Mouse (Mus musculus): ENCODE results near the gene Vamp1. TPM values are rescaled to one million over a fixed set of nuclear protein-coding genes. Genes with fewer than 3 reads are reported as not detected.

Vamp1 gene
- polyA plus RNA-seq, 1 experiment from 2014 or later: 6.1 TPM

GRCm38 (mm10) chr6:125190816-125191215 lies 24.5 kb upstream of the Vamp1 start:
- Histone ChIP-seq H3K9me3 (no peaks in the 10 kb centered on the region), H3K9ac (peak overlapping the region; percentile 80), H3K4me1 (peaks cover 21% of the 10 kb centered on the region), H3K27me3 (no peaks in the 10 kb centered on the region), H3K4me2 (replicated peaks) (peak overlapping the region; percentile 66), H3K4me3 (peak overlapping the region; percentile 73), H3K36me3 (peaks cover 60% of the 10 kb centered on the region), H3K27ac (peak overlapping the region; percentile 100; the same call in 1 of the 2 replicates)
- ATAC-seq (ENCODE audit: low FRiP score, low read depth): no peak

GRCm38 (mm10) chr6:125191332-125192015 lies 23.9 kb upstream of the Vamp1 start, which contains the start of the genes Ncapd2 and Mrpl51:
Gene Ncapd2, minus strand, starts transcription at chr6:125191701.
Gene Mrpl51, plus strand, starts transcription at chr6:125191801.
- H3K4me2 ChIP-seq (replicated peaks): peak within 1 kb of the TSS; percentile 91
- WGBS: under 1% methylated on average over 54 of the region's 54 CpGs
- peak; percentile 98 for ATAC-seq (ENCODE audit: low FRiP score, low read depth)
- H3K4me3 ChIP-seq: peak within 1 kb of the TSS; percentile 73
- no peaks in the 10 kb centered on the region for H3K9me3 ChIP-seq
- peaks cover 57% of the 10 kb centered on the region for H3K36me3 ChIP-seq
- peaks cover 21% of the 10 kb centered on the region for H3K4me1 ChIP-seq
- H3K27ac ChIP-seq: peak within 1 kb of the TSS; percentile 100
- no peaks in the 10 kb centered on the region for H3K27me3 ChIP-seq
- peak within 1 kb of the TSS; percentile 85 for H3K9ac ChIP-seq

GRCm38 (mm10) chr6:125192016-125192714 lies 23.2 kb upstream of the Vamp1 start:
- Histone ChIP-seq H3K27ac (peak overlapping the region; percentile 100), H3K9me3 (no peaks in the 10 kb centered on the region), H3K4me1 (peaks cover 21% of the 10 kb centered on the region), H3K36me3 (peaks cover 50% of the 10 kb centered on the region), H3K4me3 (peak overlapping the region; percentile 73), H3K4me2 (replicated peaks) (peak overlapping the region; percentile 91), H3K9ac (peak overlapping the region; percentile 85), H3K27me3 (no peaks in the 10 kb centered on the region)
- WGBS: under 1% methylated on average over 34 of the region's 34 CpGs
- peak; percentile 95 for ATAC-seq (ENCODE audit: low FRiP score, low read depth)

GRCm38 (mm10) chr6:125192841-125193240 lies 22.5 kb upstream of the Vamp1 start:
- no peak for ATAC-seq (ENCODE audit: low FRiP score, low read depth)
- Histone ChIP-seq H3K27ac (0 out of 2 replicates have a peak overlapping the region, but pooled peaks have one; percentile 100), H3K27me3 (no peaks in the 10 kb centered on the region)

GRCm38 (mm10) chr6:125193390-125193789 lies 22.0 kb upstream of the Vamp1 start:
- peaks cover 38% of the 10 kb centered on the region for H3K36me3 ChIP-seq
- peak overlapping the region; percentile 91 for H3K4me2 ChIP-seq (replicated peaks)
- H3K4me3 ChIP-seq: no peak overlapping the region
- no peaks in the 10 kb centered on the region for H3K9me3 ChIP-seq
- 71% methylated on average over 7 of the region's 7 CpGs for WGBS
- no peaks in the 10 kb centered on the region for H3K27me3 ChIP-seq
- no peak overlapping the region for H3K9ac ChIP-seq
- no peak overlapping the region for H3K27ac ChIP-seq
- peaks cover 21% of the 10 kb centered on the region for H3K4me1 ChIP-seq
- no peak for ATAC-seq (ENCODE audit: low FRiP score, low read depth)

More at GRCm38 (mm10) chr6:125192841-125193240, 22.5 kb upstream of the Vamp1 start:
- Histone ChIP-seq H3K9me3 (no peaks in the 10 kb centered on the region), H3K36me3 (peaks cover 43% of the 10 kb centered on the region), H3K4me2 (replicated peaks) (peak overlapping the region; percentile 91), H3K4me1 (peaks cover 21% of the 10 kb centered on the region), H3K4me3 (peak overlapping the region; percentile 73), H3K9ac (peak overlapping the region; percentile 85)
- WGBS: 38% methylated on average over 5 of the region's 5 CpGs

- H3K9ac ChIP-seq: no peak overlapping the region
- H3K9me3 ChIP-seq: no peaks in the 10 kb centered on the region
- no peaks in the 10 kb centered on the region for H3K27me3 ChIP-seq
- H3K4me1 ChIP-seq: peaks cover 12% of the 10 kb centered on the region
- ATAC-seq (ENCODE audit: low FRiP score, low read depth): no peak
- no peak overlapping the region for H3K4me3 ChIP-seq
- no peak overlapping the region for H3K4me2 ChIP-seq (replicated peaks)
- H3K36me3 ChIP-seq: peaks cover 29% of the 10 kb centered on the region
- 42% methylated on average over 1 of the region's 1 CpGs for WGBS
- no peak overlapping the region for H3K27ac ChIP-seq
These were observed 19.7 kb upstream of the Vamp1 start for GRCm38 (mm10) chr6:125195541-125196075.

- Histone ChIP-seq H3K9me3 (no peaks in the 10 kb centered on the region), H3K27me3 (no peaks in the 10 kb centered on the region), H3K9ac (no peak overlapping the region), H3K4me3 (no peak overlapping the region), H3K4me2 (replicated peaks) (no peak overlapping the region), H3K4me1 (peaks cover 12% of the 10 kb centered on the region), H3K36me3 (peaks cover 29% of the 10 kb centered on the region), H3K27ac (no peak overlapping the region)
- WGBS: 66% methylated on average over 3 of the region's 3 CpGs
- ATAC-seq (ENCODE audit: low FRiP score, low read depth): no peak
These were observed 19.1 kb upstream of the Vamp1 start for GRCm38 (mm10) chr6:125196301-125196700.

GRCm38 (mm10) chr6:125197166-125197565 lies 18.2 kb upstream of the Vamp1 start:
- no peak for ATAC-seq (ENCODE audit: low FRiP score, low read depth)
- no peaks in the 10 kb centered on the region for H3K9me3 ChIP-seq
- peaks cover 29% of the 10 kb centered on the region for H3K36me3 ChIP-seq
- H3K4me2 ChIP-seq (replicated peaks): no peak overlapping the region
- H3K9ac ChIP-seq: no peak overlapping the region
- H3K27ac ChIP-seq: no peak overlapping the region
- WGBS: 79% methylated on average over 5 of the region's 5 CpGs
- H3K4me3 ChIP-seq: no peak overlapping the region
- H3K27me3 ChIP-seq: no peaks in the 10 kb centered on the region
- peaks cover 12% of the 10 kb centered on the region for H3K4me1 ChIP-seq

GRCm38 (mm10) chr6:125210436-125210835 lies 4.9 kb upstream of the Vamp1 start:
- no peaks in the 10 kb centered on the region for H3K9me3 ChIP-seq
- no peaks in the 10 kb centered on the region for H3K4me1 ChIP-seq
- no peak for ATAC-seq (ENCODE audit: low FRiP score, low read depth)
- peaks cover 24% of the 10 kb centered on the region for H3K27me3 ChIP-seq
- H3K36me3 ChIP-seq: no peaks in the 10 kb centered on the region
- no peak overlapping the region for H3K27ac ChIP-seq
- no peak overlapping the region for H3K9ac ChIP-seq
- H3K4me3 ChIP-seq: no peak overlapping the region
- H3K4me2 ChIP-seq (replicated peaks): no peak overlapping the region
- 88% methylated on average over 1 of the region's 1 CpGs for WGBS

GRCm38 (mm10) chr6:125212621-125213020 lies 2.7 kb upstream of the Vamp1 start:
- no peaks in the 10 kb centered on the region for H3K9me3 ChIP-seq
- H3K27ac ChIP-seq: no peak overlapping the region
- no peak overlapping the region for H3K9ac ChIP-seq
- peaks cover 24% of the 10 kb centered on the region for H3K27me3 ChIP-seq
- WGBS: 41% methylated on average over 2 of the region's 2 CpGs
- H3K4me1 ChIP-seq: peaks cover 13% of the 10 kb centered on the region; the same call in 1 of the 2 replicates
- H3K36me3 ChIP-seq: no peaks in the 10 kb centered on the region
- no peak for ATAC-seq (ENCODE audit: low FRiP score, low read depth)
- H3K4me3 ChIP-seq: no peak overlapping the region
- no peak overlapping the region for H3K4me2 ChIP-seq (replicated peaks)

- H3K4me3 ChIP-seq: no peak overlapping the region
- no peak overlapping the region for H3K4me2 ChIP-seq (replicated peaks)
- WGBS: 72% methylated on average over 6 of the region's 6 CpGs
- no peak overlapping the region for H3K9ac ChIP-seq
- H3K27me3 ChIP-seq: peaks cover 24% of the 10 kb centered on the region
- ATAC-seq (ENCODE audit: low FRiP score, low read depth): no peak
- H3K4me1 ChIP-seq: peaks cover 13% of the 10 kb centered on the region; the same call in 1 of the 2 replicates
- no peaks in the 10 kb centered on the region for H3K9me3 ChIP-seq
- H3K36me3 ChIP-seq: no peaks in the 10 kb centered on the region
- H3K27ac ChIP-seq: no peak overlapping the region
These were observed 2.2 kb upstream of the Vamp1 start for GRCm38 (mm10) chr6:125213129-125213528.

GRCm38 (mm10) chr6:125213715-125214114 lies 1.6 kb upstream of the Vamp1 start:
- Histone ChIP-seq H3K27me3 (peaks cover 24% of the 10 kb centered on the region), H3K4me3 (no peak overlapping the region), H3K4me2 (replicated peaks) (no peak overlapping the region), H3K9me3 (no peaks in the 10 kb centered on the region), H3K36me3 (no peaks in the 10 kb centered on the region), H3K4me1 (peaks cover 13% of the 10 kb centered on the region; the same call in 1 of the 2 replicates), H3K9ac (no peak overlapping the region), H3K27ac (no peak overlapping the region)
- 78% methylated on average over 6 of the region's 6 CpGs for WGBS
- ATAC-seq (ENCODE audit: low FRiP score, low read depth): no peak
